Comparison of ENCODE assay signal across 8 mouse cellular contexts in genomic region chr11:30657069-30657468, GRCm38 (mm10). TPM values are rescaled to one million over a fixed set of nuclear protein-coding genes. Genes with fewer than 3 reads are reported as not detected.
DNase-seq lines count a peak whose midpoint lies in the region; ATAC-seq lines count a peak whose summit lies in the region.

No protein-coding gene starts in this region.

- no peak overlapping the region for H3K4me3 ChIP-seq in heart, embryonic 16.5 days (ENCODE audit: low read length)
- H3K4me3 ChIP-seq in heart, embryonic 11.5 days (ENCODE audit: low read depth, low read length): no peak overlapping the region
- no peak overlapping the region for H3K4me3 ChIP-seq in hindbrain, embryonic 12.5 days
- H3K4me3 ChIP-seq in neural tube, embryonic 15.5 days (replicated peaks): no peak overlapping the region

- no peak overlapping the region for H3K27ac ChIP-seq in heart, embryonic 16.5 days (ENCODE audit: low read length)
- H3K27ac ChIP-seq in heart, embryonic 11.5 days (ENCODE audit: low read depth, low read length): no peak overlapping the region
- no peak overlapping the region for H3K27ac ChIP-seq in hindbrain, embryonic 12.5 days
- no peak overlapping the region for H3K27ac ChIP-seq in neural tube, embryonic 15.5 days (replicated peaks)

- no peaks in the 10 kb centered on the region for H3K9me3 ChIP-seq in heart, embryonic 16.5 days (replicated peaks; ENCODE audit: control insufficient read depth, low read length)
- no peaks in the 10 kb centered on the region for H3K9me3 ChIP-seq in heart, embryonic 11.5 days (replicated peaks; ENCODE audit: control insufficient read depth, low read length)
- H3K9me3 ChIP-seq in hindbrain, embryonic 12.5 days (replicated peaks): no peaks in the 10 kb centered on the region
- H3K9me3 ChIP-seq in neural tube, embryonic 15.5 days (replicated peaks): no peaks in the 10 kb centered on the region

- 21% methylated on average over 2 of the region's 2 CpGs for WGBS in heart, embryonic 16.5 days
- 47% methylated on average over 2 of the region's 2 CpGs for WGBS in heart, embryonic 11.5 days (ENCODE audit: insufficient replicate concordance)
- 28% methylated on average over 2 of the region's 2 CpGs for WGBS in hindbrain, embryonic 12.5 days
- 30% methylated on average over 2 of the region's 2 CpGs for WGBS in neural tube, embryonic 15.5 days

- H3K27me3 ChIP-seq in heart, embryonic 16.5 days (ENCODE audit: control insufficient read depth, insufficient read depth, low read length): no peaks in the 10 kb centered on the region
- no peaks in the 10 kb centered on the region for H3K27me3 ChIP-seq in heart, embryonic 11.5 days (ENCODE audit: control insufficient read depth, insufficient read depth, low read length)
- no peaks in the 10 kb centered on the region for H3K27me3 ChIP-seq in hindbrain, embryonic 12.5 days
- H3K27me3 ChIP-seq in neural tube, embryonic 15.5 days (replicated peaks): no peaks in the 10 kb centered on the region

- H3K9ac ChIP-seq in heart, embryonic 16.5 days (ENCODE audit: low read length): no peak overlapping the region
- no peak overlapping the region for H3K9ac ChIP-seq in heart, embryonic 11.5 days (ENCODE audit: low read depth, low read length)
- no peak overlapping the region for H3K9ac ChIP-seq in hindbrain, embryonic 12.5 days
- no peak overlapping the region for H3K9ac ChIP-seq in neural tube, embryonic 15.5 days (replicated peaks)

- H3K4me2 ChIP-seq in heart, embryonic 16.5 days (ENCODE audit: low read depth, low read length): no peak overlapping the region
- H3K4me2 ChIP-seq in heart, embryonic 11.5 days: no peak overlapping the region
- no peak overlapping the region for H3K4me2 ChIP-seq in hindbrain, embryonic 12.5 days (replicated peaks)
- no peak overlapping the region for H3K4me2 ChIP-seq in neural tube, embryonic 15.5 days

- 0 out of 2 replicates have a peak, but pooled peaks have one; percentile 65 for ATAC-seq in heart, embryonic 16.5 days (replicated peaks; ENCODE audit: extremely low read depth, insufficient read depth, low FRiP score)
- no peak for ATAC-seq in heart, embryonic 11.5 days (replicated peaks; ENCODE audit: insufficient number of reproducible peaks, low FRiP score, low TSS enrichment)
- ATAC-seq in hindbrain, embryonic 12.5 days (ENCODE audit: low FRiP score): peak; percentile 61; the same call in 1 of the 2 replicates
- ATAC-seq in neural tube, embryonic 15.5 days (ENCODE audit: low FRiP score): peak; percentile 89

- H3K4me1 ChIP-seq in heart, embryonic 16.5 days (ENCODE audit: control insufficient read depth, insufficient read depth, low read length): no peaks in the 10 kb centered on the region
- H3K4me1 ChIP-seq in heart, embryonic 11.5 days (ENCODE audit: control insufficient read depth, insufficient read depth, low read length): no peaks in the 10 kb centered on the region
- no peaks in the 10 kb centered on the region for H3K4me1 ChIP-seq in hindbrain, embryonic 12.5 days
- H3K4me1 ChIP-seq in neural tube, embryonic 15.5 days: no peaks in the 10 kb centered on the region

- peak; percentile 44 for DNase-seq in ES-CJ7 (ENCODE audit: low read depth, low spot score)
- peak; percentile 38 for DNase-seq in cerebellum, adult 9-11 months
- peak; percentile 36 for DNase-seq in layer of hippocampus, adult 9-11 months
- no peak for DNase-seq in testis, postnatal 14 days (ENCODE audit: low spot score)

- no peaks in the 10 kb centered on the region for H3K36me3 ChIP-seq in heart, embryonic 16.5 days (ENCODE audit: control insufficient read depth, insufficient read depth)
- H3K36me3 ChIP-seq in heart, embryonic 11.5 days (ENCODE audit: control insufficient read depth, insufficient read depth, low read length): no peaks in the 10 kb centered on the region
- no peaks in the 10 kb centered on the region for H3K36me3 ChIP-seq in hindbrain, embryonic 12.5 days
- H3K36me3 ChIP-seq in neural tube, embryonic 15.5 days: no peaks in the 10 kb centered on the region

RNA-seq across cellular contexts. Expression of gene Acyp2, which starts 7.7 kb away (rescaled TPM):
- polyA plus RNA-seq in heart, embryonic 16.5 days (2015; fragmentation: Nextera tagmentation; extraction: Ambion mirVana): 26.5 and 35.9 TPM in 2 replicates
- polyA plus RNA-seq in heart, embryonic 11.5 days (2014; fragmentation: Nextera tagmentation; extraction: Ambion mirVana): 25.0 and 26.2 TPM in 2 replicates
- 14.4 and 15.4 TPM in 2 replicates for polyA plus RNA-seq in hindbrain, embryonic 12.5 days (2016; fragmentation: Nextera tagmentation; extraction: Ambion mirVana)
- polyA plus RNA-seq in neural tube, embryonic 15.5 days (2015; fragmentation: Nextera tagmentation; extraction: Ambion mirVana): 40.4 and 47.3 TPM in 2 replicates
